Mouse (Mus musculus) CH12.LX (cell line): ENCODE data around the gene Tubb1.

Experiments used
- BHLHE40 ChIP-seq: IDR thresholded peaks from 2 replicates; pipeline ENCODE4 v1.6.1; 2011; ENCODE audit warnings: mild to moderate bottlenecking, low read depth, low read length, improper control_type of control experiment
- CHD2 ChIP-seq: IDR thresholded peaks from 2 replicates; pipeline ENCODE4 v1.6.1; 2011; ENCODE audit warnings: low read length, improper control_type of control experiment
- CTCF ChIP-seq, 2 experiments: IDR thresholded peaks in 1 of 2; conservative IDR thresholded peaks in 1 of 2; 2 replicates each; pipeline ENCODE4 v1.5.1; 2011 to 2012; ENCODE audit warnings: low read depth in 2 of 2, low read length in 2 of 2, improper control_type of control experiment in 1 of 2, inconsistent platforms in 1 of 2, mild to moderate bottlenecking in 1 of 2, moderate library complexity in 1 of 2
- E2F4 ChIP-seq: IDR thresholded peaks from 2 replicates; pipeline ENCODE4 v1.6.1; 2011; ENCODE audit warnings: low read depth, low read length, improper control_type of control experiment; ENCODE audit not compliant: insufficient replicate concordance
- EP300 ChIP-seq: IDR thresholded peaks from 2 replicates; pipeline ENCODE4 v1.6.1; 2011; ENCODE audit warnings: low read length, improper control_type of control experiment
- KAT2A ChIP-seq: IDR thresholded peaks from 2 replicates; pipeline ENCODE4 v1.6.1; 2012; ENCODE audit warnings: low read length, improper control_type of control experiment, inconsistent platforms; ENCODE audit not compliant: insufficient replicate concordance
- MAFK ChIP-seq: IDR thresholded peaks from 2 replicates; pipeline ENCODE4 v1.6.1; 2011; ENCODE audit warnings: low read length, improper control_type of control experiment; ENCODE audit not compliant: insufficient replicate concordance
- MAX ChIP-seq: IDR thresholded peaks from 2 replicates; pipeline ENCODE4 v1.6.1; 2011; ENCODE audit warnings: low read length, improper control_type of control experiment
- MEF2A ChIP-seq: IDR thresholded peaks from 2 replicates; pipeline ENCODE4 v1.6.1; 2014; ENCODE audit warnings: low read depth, mild to moderate bottlenecking, inconsistent platforms, low read length, improper control_type of control experiment, borderline replicate concordance
- POLR2A ChIP-seq: IDR thresholded peaks from 2 replicates; pipeline ENCODE4 v1.6.1; 2011; ENCODE audit warnings: low read depth, mild to moderate bottlenecking, improper control_type of control experiment, low read length
- RAD21 ChIP-seq: IDR thresholded peaks from 2 replicates; pipeline ENCODE4 v1.6.1; 2011; ENCODE audit warnings: low read depth, mild to moderate bottlenecking, low read length, improper control_type of control experiment, moderate library complexity
- TBP ChIP-seq: conservative IDR thresholded peaks from 2 replicates; pipeline ENCODE4 v1.6.1; 2011; ENCODE audit warnings: low read depth, low read length, improper control_type of control experiment
- TCF12 ChIP-seq: IDR thresholded peaks from 2 replicates; pipeline ENCODE4 v1.6.1; 2014; ENCODE audit warnings: low read depth, mild to moderate bottlenecking, inconsistent platforms, low read length, improper control_type of control experiment
- ZC3H11A ChIP-seq: IDR thresholded peaks from 2 replicates; pipeline ENCODE4 v1.6.1; 2012; ENCODE audit warnings: low read depth, mild to moderate bottlenecking, inconsistent platforms, low read length, improper control_type of control experiment

- TF ChIP-seq CTCF (conservative IDR thresholded peaks at IDR 0.05 in 1 of 2, IDR thresholded peaks at IDR 0.05 in 1 of 2; ENCODE audit: low read depth in 2 of 2, low read length in 2 of 2), result no peak
- no peak for TF ChIP-seq EP300
- TF ChIP-seq BHLHE40, result no peak
- peak; percentile 65; the same call in 1 of the 2 replicates for TF ChIP-seq TBP
- peak; percentile 78 for TF ChIP-seq POLR2A
- TF ChIP-seq TCF12, result peak; percentile 53
- no peak for TF ChIP-seq MEF2A
- no peak for TF ChIP-seq KAT2A
- TF ChIP-seq CHD2, result no peak
- no peak for TF ChIP-seq RAD21
- no peak for TF ChIP-seq MAX
- TF ChIP-seq E2F4, result peak; percentile 96; the same call in 1 of the 2 replicates
- TF ChIP-seq MAFK, result no peak
- TF ChIP-seq ZC3H11A, result no peak
Observed at GRCm38 (mm10) chr2:174472818-174473549, 22.5 kb downstream of the Tubb1 start, which contains the start of gene Prelid3b.
